Mouse (Mus musculus): ENCODE measurements around the gene Apoe.
"Not testable (repeated sequence)": the region's sequence is repeated elsewhere in the genome, so short reads cannot be mapped to it uniquely, and the experiment has no call there.

Apoe gene

DNA sequence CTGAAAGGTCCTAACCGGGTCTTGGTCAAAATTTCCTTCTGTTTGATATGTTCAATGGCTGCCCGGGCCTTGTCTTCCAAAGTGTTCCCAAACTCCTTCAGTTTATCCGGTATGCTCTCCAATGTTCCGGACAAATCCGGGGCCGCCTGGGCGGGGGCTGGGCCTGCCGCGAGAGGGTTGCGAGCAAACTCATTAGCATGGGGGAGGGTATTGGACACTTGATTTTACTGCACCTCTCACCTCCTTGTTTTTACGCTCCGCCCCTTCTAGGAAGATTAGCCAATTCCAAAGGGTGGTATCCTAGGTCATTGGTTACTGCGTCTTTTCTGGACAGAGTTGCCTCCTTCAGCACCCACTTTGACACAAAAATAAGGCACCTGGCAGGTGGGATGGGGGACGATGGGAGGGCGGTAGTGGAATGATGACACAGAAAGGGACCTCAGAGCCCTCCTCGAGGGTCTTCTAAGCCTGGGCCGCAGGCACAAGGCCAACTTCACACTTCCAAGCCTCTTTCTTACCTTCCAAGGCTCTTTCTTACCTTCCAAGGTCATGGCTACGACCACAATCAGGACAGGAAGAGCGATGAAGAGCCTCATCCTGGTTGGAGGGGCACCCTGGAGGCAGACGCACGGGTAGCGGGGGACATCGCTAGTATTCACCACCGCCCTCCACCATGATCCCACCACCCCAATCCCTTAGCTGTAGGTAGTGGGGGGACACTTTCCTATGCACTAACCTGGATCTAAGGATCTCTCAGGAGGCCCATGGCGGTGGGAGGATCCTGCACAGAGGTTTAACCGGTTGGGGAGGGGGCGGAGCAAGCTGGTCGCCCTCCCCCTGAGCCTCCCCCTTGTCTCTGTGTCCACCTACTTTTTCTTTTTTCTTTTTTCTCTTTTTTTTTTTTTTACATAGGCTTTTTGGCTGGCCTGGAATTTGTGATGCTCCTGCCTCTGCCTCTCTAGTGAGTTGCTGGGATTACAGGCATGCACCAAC, 6.8 kb downstream of the Apoe start, which contains the start of gene Apoc1:
Gene Apoc1, minus strand, starts transcription at position 788 of the 993 bp plus-strand sequence.
- no peak for DNase-seq (ENCODE audit: low spot score in 2 of 2)

DNA sequence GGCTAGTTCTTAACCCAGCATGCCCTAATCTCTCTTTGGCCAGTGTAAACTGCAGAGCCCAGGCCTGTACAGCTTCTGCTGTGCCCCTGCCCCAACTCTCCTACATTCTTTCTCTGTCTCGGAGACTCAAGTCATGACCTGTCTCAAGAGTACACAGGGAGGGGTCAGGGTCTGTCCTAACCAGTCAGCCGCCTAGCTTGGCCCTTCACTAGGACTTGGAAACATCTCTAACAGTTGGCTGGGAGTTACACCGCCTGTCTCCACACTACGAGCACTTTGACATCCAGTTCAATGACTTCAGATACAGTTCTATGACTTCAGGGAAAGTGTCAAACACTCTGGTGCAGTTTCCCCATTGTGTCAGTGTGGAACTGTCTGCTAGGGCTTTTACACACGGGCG, 7.6 kb downstream of the Apoe start:
- DNase-seq (ENCODE audit: low spot score in 2 of 2) = no peak

DNA sequence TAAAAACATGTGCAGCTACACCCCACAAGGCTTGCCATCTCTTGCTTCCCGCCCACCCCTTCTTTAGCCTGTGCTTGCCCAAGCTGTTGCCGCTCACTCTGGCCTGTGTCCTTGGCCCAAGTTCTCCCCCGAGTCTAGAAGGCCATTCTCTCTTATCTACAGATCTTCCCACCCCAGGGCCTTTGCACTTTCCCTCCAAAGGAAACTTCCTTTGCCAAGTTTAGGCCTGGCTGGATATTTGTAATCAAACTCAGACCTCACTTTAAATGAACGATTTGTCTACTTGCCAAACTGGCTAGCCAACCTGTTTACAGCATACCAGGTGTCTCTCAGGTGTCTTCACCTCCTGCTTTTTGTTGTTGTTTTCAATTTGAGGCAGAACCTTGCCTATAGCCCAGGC, 8.1 kb downstream of the Apoe start:
- no peak for DNase-seq (ENCODE audit: low spot score in 2 of 2)

DNA sequence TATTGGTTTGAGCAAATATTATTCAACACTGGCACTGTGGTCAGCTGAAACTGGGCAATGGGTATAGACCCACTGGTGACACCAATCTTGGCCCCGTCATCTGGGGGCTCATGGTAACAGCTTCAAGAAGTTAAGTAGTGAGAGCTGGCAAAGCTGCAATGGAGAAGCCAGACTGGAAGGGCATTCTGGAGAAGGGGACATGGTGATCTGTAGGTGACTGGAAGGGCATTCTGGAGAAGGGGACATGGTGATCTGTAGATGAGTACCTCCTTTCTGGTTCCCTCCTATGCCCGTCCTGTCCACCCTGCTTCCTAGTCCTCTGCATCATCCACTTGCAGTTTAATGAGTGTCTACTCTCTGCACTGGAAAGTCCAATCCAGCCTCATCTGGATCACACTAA, 10.4 kb downstream of the Apoe start:
- DNase-seq (ENCODE audit: low spot score in 2 of 2) = no peak

DNA sequence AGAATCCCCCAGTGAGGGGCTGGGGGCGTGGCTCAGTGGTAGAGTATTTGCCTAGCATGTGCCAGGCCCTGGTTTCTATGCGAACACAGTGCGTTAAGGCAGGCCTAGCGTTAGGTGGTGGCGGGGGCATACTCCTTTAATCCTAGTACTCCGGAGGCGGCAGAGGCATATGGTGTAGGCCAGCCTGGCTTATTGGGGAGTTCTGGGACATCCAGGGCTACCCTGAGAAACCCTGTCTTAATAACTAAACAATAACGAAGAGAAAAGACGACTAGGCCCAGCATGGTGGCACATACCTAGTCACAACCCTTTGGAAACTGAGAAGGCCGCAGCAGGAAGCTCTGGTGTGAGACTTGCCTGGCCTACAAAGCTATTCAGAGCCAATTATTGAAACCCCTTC, 10.9 kb downstream of the Apoe start:
- no peak for DNase-seq (ENCODE audit: low spot score in 2 of 2)

DNA sequence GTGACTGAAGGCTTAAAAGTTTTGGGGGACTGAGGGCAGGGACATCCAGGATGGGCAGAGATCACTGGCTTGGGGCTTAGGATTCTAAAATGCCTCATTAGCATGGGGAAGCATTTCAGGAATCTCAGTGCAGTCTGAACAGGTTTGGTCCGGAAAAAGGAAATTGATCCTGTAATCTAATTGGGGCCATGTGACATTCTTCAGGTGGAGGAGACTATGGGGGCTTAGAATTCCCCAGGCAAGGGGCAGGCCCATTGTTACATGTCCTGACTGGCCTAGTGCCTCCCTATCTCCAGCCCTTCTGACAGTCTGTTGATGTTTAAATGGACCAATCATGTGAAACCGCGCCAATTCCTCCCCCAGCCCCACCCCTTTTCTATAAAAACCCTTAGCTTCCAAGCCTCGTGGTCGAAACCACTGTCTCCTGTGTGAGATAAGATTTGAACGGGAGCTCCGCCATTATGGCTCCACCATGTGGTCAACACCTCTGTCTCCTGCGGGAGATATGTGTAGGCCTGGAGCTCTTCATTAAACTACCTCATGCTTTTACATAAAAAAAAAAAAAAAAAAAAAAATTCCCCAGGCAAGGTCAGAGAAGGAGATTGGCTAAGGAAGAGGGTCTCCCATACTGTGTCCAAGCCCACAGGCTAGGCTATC, 11.9 kb downstream of the Apoe start:
- DNase-seq (ENCODE audit: low spot score in 2 of 2) = not testable (repeated sequence)

DNA sequence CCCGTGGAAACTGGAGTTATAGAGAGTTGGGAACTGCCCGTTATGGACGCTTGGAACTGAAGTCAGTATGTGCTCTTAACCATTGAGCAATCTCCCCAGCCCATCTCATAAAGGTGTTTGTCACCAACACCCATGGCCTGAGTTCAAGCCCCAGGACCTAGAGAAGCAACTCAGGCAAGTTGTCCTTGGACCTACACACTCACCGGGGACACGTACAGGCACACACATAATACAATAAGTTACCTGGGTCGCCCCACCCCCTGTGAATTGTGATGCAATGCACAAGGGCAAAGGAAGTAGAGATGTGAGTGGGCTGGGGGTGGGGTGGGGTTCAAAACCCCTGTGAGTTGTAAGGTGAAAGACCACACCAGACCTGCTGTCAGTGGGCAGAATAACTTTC, 12.5 kb downstream of the Apoe start:
- DNase-seq (ENCODE audit: low spot score in 2 of 2) = no peak

DNA sequence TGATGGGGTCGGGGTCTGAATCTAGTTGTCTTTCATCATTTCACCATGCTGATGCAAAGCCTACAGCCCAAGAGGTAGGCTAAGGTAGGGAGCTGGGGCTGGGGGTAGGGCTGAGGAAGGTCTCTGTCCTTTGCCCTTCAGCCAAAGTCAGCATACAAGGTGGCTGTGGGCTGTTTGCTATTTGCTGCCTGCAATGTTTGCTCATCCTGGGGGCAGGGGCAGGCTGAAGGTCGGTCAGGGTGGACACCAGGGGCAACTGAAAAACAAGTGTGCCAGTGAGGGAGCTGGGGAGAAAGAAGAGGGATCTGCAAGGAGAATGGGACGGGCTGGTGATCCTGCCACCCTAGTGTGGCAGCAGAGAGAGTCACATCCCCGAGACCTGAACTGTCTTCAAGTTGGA, 13.6 kb downstream of the Apoe start:
- no peak for DNase-seq (ENCODE audit: low spot score in 2 of 2)

DNA sequence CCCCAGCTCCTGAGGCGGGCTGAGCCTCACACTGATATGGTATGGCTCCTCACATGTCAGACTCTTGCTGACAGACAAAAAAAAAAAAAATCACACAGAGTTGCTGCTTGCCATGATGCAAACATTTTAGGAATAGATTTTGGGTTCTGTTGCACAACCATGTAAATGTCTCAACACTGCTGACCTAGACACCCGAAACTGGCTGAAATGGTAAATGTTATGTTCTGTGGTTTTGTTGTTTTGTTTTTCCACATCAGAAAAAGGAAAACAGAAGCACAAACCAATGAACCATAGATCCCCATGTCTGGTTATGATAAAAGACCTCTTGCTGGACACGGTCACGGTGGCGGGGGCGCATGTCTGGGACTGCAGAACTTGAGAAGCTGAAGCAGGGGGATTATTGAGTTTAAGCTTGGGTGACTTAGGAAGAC, 15.2 kb downstream of the Apoe start:
- no peak for DNase-seq (ENCODE audit: low spot score in 2 of 2)

DNA sequence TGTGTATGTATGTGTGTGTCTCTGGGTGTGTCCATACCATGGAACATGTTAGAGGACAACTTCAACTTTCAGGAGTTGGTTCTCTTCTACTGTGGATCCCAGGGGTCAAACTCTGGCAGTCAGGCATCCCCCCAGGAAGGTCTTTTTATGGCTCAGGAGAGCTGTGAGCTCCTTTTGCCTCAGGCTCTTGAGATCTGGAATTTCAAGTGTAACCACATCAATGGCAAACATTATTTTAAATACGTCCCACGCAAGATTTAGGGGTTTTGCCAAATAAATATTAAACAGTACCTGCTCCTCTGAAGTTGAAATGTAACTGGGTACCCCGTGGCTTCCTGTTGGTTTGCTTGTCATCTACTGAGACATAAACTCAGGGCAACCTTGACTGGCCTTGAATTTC, 16.0 kb downstream of the Apoe start:
- DNase-seq (ENCODE audit: low spot score in 2 of 2) = no peak

DNA sequence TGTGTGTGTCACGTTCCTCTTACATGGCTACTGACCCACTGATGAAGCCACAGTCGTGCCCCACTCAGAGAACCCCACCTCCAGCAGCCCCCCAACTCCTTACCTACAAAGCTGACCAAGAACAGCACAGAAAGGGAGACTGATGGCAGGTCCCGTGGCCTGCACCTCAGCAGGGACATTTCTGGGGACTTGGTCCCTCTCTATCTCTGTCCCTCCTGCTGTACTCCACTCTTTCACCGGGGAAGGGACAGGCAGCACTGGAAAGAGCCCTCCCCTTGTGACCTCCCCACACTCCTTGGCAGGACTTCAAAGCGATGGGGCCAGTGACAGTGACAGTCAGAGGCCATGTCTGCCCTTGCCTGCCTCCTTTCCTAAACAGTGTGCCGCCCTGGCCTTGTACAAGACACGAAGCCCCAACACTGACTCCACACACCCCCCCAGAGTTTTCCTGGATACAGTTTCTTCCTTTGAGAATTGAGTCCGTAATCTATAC, 17.7 kb downstream of the Apoe start, which contains the start of the genes Gm44805 and Apoc4:
Gene Gm44805, minus strand, starts transcription at position 222 of the 493 bp plus-strand sequence.
Gene Apoc4, minus strand, starts transcription at position 278 of the 493 bp plus-strand sequence.
- DNase-seq (ENCODE audit: low spot score in 2 of 2) = no peak

DNA sequence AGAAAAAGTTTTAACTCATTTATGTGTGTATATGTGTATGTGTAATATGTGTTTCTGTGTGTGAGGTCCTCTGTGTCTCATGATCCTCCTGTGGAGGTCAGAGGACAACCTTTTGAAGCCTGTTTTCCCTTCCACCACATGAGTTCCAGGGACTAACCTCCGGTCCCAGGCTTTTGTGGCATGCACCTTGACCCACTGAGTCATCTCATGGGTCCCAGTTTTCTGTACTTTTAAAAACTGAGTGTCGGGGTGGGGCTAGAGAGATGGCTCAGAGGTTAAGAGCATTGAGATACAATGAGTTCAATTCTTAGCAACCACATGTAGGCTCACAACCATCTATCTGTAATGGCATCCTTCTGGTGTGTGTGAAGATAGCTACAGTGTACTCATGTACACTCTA, 18.3 kb downstream of the Apoe start:
- no peak for DNase-seq (ENCODE audit: low spot score in 2 of 2)

DNA sequence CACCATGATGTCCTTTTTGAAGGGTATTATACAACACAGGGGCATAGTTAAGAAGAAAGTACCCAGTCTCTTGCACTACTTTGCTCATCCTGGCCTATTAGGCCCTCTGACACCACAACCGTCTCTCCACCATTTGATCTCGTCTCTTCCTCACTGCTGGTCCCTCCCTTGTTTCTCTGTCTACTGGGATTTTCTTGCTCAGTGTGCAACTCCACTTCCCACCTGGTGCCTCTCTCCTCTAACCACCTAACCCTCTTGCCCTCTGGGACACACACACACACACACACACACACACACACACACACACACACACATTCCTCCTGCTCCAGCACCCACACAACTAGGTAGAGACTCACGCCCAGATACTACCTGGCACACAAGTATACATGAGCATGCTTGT, 20.1 kb downstream of the Apoe start:
- DNase-seq (ENCODE audit: low spot score in 2 of 2) = no peak

DNA sequence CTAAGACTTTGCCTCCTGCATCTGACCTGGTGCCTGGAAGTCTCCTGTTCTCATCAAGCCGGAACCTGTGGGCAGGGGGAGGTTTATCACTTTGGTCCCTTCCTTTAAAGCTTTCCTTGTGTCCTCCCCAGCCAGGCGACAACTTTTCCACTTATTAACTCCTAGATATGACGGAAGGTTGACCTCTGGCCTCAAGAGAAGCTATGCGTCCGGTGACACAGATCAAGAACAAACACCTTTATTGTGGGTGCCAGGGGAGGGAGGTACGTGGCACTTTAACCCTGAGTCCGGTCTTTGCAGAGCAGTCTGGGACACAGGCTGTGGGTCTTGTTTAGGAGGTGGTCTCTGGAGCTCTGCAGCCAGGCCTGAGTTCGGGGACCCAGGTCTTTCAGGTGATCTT, 21.1 kb downstream of the Apoe start, which contains the start of gene Apoc2:
Gene Apoc2, minus strand, starts transcription at position 70 of the 400 bp plus-strand sequence.
- DNase-seq (ENCODE audit: low spot score in 2 of 2) = no peak

DNA sequence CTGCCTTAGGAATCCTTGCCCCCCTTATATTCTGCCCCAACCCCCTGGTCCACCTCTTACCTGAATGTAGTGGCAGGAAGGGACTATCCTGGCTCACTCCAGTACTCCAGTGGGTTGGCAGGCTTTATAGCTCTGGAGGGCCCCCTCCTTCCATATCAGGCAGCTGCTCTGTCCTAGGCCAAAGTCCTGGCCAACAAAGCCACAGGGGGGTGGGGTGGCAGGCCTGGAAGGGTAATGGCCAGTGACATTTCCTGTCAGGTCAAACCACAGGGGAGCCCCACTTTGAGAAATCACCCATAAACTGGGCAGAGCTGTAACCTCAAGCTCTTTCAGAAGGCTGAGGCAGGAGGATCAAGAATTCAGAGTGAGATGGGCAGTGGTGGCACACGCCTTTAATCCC, 22.3 kb downstream of the Apoe start:
- DNase-seq (ENCODE audit: low spot score in 2 of 2) = no peak

DNA sequence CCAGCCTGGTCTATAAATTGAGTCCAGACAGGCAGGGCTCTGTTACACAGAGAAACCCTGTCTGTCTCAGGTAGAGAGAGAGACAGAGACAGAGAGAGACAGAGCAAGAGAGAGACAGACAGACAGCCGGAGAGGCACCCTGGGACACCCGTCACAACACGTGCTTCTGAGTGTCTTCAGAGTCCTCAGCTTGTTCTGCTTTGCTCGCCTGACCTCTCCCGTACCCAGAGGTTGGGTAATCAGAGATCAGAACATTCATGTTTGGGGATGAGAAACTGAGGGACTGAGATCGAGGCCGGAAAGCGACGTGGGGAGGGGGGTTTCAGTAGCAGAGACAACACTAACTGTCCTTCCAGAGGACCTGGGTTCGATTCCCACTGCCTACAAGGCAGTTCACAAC, 23.2 kb downstream of the Apoe start:
- no peak for DNase-seq (ENCODE audit: low spot score in 2 of 2)

DNA sequence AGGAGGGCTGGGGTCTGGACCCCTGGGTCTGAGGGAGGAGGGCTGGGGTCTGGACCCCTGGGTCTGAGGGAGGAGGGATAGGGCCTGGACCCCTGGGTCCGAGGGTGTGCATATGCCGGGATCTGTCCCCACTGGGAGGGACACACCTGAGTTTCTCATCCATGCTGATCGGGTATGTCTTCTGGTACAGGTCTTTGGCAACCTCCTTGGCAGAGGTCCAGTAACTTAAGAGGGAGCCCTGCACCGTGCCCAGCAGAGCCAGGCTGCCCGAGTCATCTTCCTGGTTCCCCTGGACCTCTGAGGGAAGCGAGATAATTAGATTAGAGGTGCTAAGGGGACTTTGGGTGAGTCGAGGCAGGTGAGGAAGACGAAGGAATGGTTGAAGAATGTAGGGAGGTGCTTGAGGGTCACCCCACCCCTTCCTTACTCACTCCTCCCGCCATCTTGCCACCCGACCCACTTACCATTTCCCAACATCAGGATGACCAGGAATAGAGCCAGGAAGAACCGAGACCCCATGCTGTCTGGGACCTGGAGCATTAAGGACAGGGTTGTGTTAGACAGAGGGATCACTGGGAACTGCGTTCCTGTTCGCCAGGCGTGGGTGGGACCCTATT, 25.8 kb downstream of the Apoe start:
- no peak for DNase-seq (ENCODE audit: low spot score in 2 of 2)

DNA sequence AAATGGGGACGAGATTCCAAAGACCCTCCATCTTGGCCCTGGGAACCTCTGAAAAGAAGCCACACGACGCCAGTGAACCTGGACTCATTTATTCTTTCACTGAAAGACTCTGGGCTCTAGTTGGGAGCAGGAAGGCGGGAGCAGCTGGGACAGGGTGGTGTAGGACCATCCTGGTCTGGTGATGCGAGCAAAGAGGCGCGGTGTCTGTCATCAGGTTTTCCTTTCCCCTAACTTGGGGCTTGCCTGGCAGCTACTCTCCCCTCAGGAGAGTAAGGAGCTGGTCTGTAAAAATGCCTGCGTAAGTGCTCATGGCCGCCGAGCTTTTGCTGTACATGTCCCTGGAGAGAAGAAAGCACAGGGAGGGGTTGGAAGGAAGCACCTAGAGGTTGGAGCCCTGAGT, 27.5 kb downstream of the Apoe start:
- DNase-seq (ENCODE audit: low spot score in 2 of 2) = no peak

DNA sequence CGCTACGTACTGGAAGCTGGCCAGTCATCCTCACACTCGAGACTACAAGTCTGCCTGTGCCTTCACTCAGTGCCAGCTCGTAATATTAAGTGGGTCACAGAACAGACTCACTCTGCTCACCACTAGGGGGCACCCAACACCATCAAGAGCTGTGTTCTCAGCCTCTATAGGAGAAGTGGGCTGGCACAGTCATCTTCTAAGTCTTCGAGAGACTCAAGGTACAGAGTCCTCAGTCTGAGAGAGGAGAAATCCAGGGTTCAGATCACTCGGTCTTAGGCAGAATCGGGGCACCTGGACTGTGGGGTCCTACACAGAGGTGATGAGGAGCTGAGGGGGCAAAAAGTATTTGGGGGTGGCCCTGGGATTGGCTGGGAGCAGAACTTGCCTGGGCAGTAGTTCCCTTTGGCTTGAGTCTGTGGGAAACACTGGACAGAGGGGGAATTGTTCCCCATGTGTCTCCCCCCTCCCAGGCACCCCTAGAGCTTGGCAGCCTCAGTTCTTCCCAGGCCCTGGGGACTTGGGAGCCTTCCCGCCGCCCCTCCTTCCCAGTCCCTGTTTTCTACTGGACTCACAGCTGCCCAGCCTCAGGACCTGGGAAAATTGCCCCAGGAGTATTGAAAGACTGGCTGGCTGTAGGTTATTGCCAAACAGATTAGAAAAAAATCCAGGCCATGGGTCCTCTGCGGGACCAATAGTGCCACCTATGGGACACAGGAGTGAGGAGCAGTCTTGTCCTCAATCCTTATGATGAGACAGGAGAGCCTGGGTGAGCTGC, 29.9 kb downstream of the Apoe start:
- peak; percentile 84 to 97 for DNase-seq (ENCODE audit: low spot score in 2 of 2)

DNA sequence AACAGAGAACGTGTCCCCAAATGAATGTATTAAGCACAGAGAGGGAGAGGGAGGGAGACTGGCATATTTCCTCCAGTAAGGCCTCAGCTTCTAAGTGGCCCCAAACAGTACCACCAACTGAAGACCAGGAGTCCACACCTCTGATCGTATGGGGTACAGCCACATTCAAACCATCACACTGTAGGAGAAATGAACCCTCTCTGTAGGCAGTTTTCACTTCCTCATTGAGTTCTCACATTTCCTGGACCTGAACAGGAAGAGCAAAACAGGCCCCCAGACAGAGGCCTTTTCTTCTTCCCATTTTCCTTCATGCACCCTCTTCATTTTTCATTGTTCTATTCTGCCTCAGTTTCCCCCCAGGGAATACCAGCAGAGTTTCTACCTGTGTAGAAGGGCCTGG, 31.6 kb downstream of the Apoe start:
- DNase-seq (ENCODE audit: low spot score in 2 of 2) = no peak

DNA sequence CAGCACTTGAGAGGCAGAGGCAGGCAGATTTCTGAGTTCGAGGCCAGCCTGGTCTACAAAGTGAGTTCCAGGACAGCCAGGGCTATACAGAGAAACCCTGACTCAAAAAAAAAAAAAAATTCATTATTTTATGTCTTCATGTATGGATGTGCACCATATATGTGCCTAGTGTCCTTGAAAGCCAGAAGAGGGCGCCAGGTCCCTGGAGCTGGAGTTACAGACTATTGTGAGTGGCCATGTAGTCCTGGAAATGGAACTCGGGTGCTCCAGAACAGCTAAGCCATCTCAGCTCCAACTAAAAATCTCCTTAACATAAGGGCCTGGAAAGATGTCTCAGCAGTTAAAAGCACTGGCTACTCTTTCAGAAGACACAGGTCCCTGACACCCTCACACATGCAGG, 32.2 kb downstream of the Apoe start:
- no peak for DNase-seq (ENCODE audit: low spot score in 2 of 2)
